Mouse (Mus musculus) neural tube, embryonic 13.5 days (tissue): ENCODE data around the gene Rab31. TPM values are rescaled to one million over a fixed set of nuclear protein-coding genes. Genes with fewer than 3 reads are reported as not detected.

Experiments
- ATAC-seq: fragments of 200-750 bp; cut with Nextera tagmentation; 2 replicates; pipeline ENCODE4 v1.8.0; 2017; ENCODE audit warnings: low read depth, mild to moderate bottlenecking, moderate TSS enrichment, moderate library complexity
- H3K27ac ChIP-seq: fragments of 300-500 bp; sonication (generic); replicated peaks from 2 replicates; pipeline ENCODE4 v1.5.1; 2015; ENCODE audit warnings: moderate library complexity, mild to moderate bottlenecking, inconsistent platforms
- H3K27me3 ChIP-seq: fragments of 300-500 bp; sonication (generic); 2 replicates; pipeline ENCODE4 v1.6.1; 2015; ENCODE audit warnings: mild to moderate bottlenecking, inconsistent platforms
- H3K36me3 ChIP-seq: fragments of 300-500 bp; sonication (generic); 2 replicates; pipeline ENCODE4 v1.6.1; 2015; ENCODE audit warnings: mild to moderate bottlenecking, inconsistent platforms
- H3K4me1 ChIP-seq: fragments of 300-500 bp; sonication (generic); replicated peaks from 2 replicates; pipeline ENCODE4 v1.6.1; 2015; ENCODE audit warnings: inconsistent platforms
- H3K4me2 ChIP-seq: fragments of 300-500 bp; sonication (generic); 2 replicates; pipeline ENCODE4 v1.6.1; 2015; ENCODE audit warnings: inconsistent platforms, mild to moderate bottlenecking, moderate library complexity
- H3K4me3 ChIP-seq: fragments of 300-500 bp; sonication (generic); 2 replicates; pipeline ENCODE4 v1.5.1; 2015; ENCODE audit warnings: mild to moderate bottlenecking, inconsistent platforms
- H3K9ac ChIP-seq: fragments of 300-500 bp; sonication (generic); 2 replicates; pipeline ENCODE4 v1.6.1; 2015; ENCODE audit warnings: moderate library complexity, mild to moderate bottlenecking, inconsistent platforms
- H3K9me3 ChIP-seq: fragments of 300-500 bp; sonication (generic); 2 replicates; pipeline ENCODE4 v1.6.1; 2016; ENCODE audit warnings: inconsistent platforms
- WGBS: fragments of 180-500 bp; shearing (Covaris S2); methylation state at CpG from one replicate; pipeline ENCODE4 v1.1.7; 2015; 5-methylcytosine and 5-hydroxymethylcytosine counted together
- polyA plus RNA-seq: library from polyadenylated mRNA; unstranded; fragments of >200 nt; fragmentation: Nextera tagmentation; extraction: Ambion mirVana; gene quantifications from 2 replicates; pipeline ENCODE4 v1.2.1, GENCODE M21; 2015

Gene Rab31
- polyA plus RNA-seq, 1 experiment from 2014 or later: 65.5 TPM

- 78% methylated on average over 16 of the region's 16 CpGs for WGBS
- Histone ChIP-seq H3K4me3 (no peak overlapping the region), H3K27ac (no peak overlapping the region), H3K4me1 (0 out of 2 replicates have a peak, but pooled peaks cover 3% of the 10 kb centered on the region), H3K9ac (no peak overlapping the region), H3K27me3 (no peaks in the 10 kb centered on the region), H3K4me2 (no peak overlapping the region), H3K9me3 (no peaks in the 10 kb centered on the region), H3K36me3 (no peaks in the 10 kb centered on the region)
- no peak for ATAC-seq
Observed at GRCm38 (mm10) chr17:65729945-65730741, 42.4 kb downstream of the Rab31 start.

GRCm38 (mm10) chr17:65726755-65727154, 45.8 kb downstream of the Rab31 start:
- Histone ChIP-seq H3K9ac (no peak overlapping the region), H3K4me3 (no peak overlapping the region), H3K9me3 (no peaks in the 10 kb centered on the region), H3K27me3 (no peaks in the 10 kb centered on the region), H3K27ac (no peak overlapping the region), H3K4me1 (0 out of 2 replicates have a peak, but pooled peaks cover 7% of the 10 kb centered on the region), H3K36me3 (0 out of 2 replicates have a peak, but pooled peaks cover 11% of the 10 kb centered on the region), H3K4me2 (no peak overlapping the region)
- no peak for ATAC-seq
- WGBS: 93% methylated on average over 5 of the region's 5 CpGs

- Histone ChIP-seq H3K4me3 (no peak overlapping the region), H3K27ac (no peak overlapping the region), H3K9ac (no peak overlapping the region), H3K36me3 (peaks cover 14% of the 10 kb centered on the region; the same call in 1 of the 2 replicates), H3K4me1 (0 out of 2 replicates have a peak, but pooled peaks cover 7% of the 10 kb centered on the region), H3K27me3 (no peaks in the 10 kb centered on the region), H3K9me3 (no peaks in the 10 kb centered on the region), H3K4me2 (no peak overlapping the region)
- ATAC-seq: no peak
- WGBS: 82% methylated on average over 6 of the region's 6 CpGs
Observed at GRCm38 (mm10) chr17:65726274-65726673, 46.3 kb downstream of the Rab31 start.

GRCm38 (mm10) chr17:65725814-65726213, 46.7 kb downstream of the Rab31 start:
- Histone ChIP-seq H3K9me3 (no peaks in the 10 kb centered on the region), H3K9ac (no peak overlapping the region), H3K4me2 (no peak overlapping the region), H3K36me3 (peaks cover 15% of the 10 kb centered on the region; the same call in 1 of the 2 replicates), H3K27ac (no peak overlapping the region), H3K4me3 (no peak overlapping the region), H3K27me3 (no peaks in the 10 kb centered on the region), H3K4me1 (0 out of 2 replicates have a peak, but pooled peaks cover 7% of the 10 kb centered on the region)
- 60% methylated on average over 2 of the region's 2 CpGs for WGBS
- ATAC-seq: no peak

DNA sequence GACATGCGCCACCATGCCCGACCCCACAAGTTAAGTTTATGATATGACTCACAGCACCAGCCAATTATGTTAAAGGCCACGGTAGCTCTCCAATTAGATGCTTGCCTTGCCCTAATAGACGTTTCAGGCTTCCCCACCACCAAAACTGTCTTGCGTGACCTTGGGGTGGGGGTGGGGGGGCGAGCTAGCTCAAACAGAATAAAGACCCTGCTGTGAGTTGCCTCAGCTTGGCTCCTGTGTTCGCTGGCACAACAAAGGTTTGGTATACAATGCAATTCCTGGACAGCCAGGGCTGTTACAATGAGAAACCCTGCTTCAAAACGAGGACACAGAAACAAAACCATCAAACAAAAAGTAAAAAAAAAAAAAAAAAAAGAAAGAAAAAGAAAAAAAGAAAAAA, 47.2 kb downstream of the Rab31 start:
- H3K4me2 ChIP-seq: no peak overlapping the region
- H3K36me3 ChIP-seq: peaks cover 19% of the 10 kb centered on the region
- H3K4me1 ChIP-seq: 0 out of 2 replicates have a peak, but pooled peaks cover 7% of the 10 kb centered on the region
- no peak overlapping the region for H3K9ac ChIP-seq
- no peak for ATAC-seq
- H3K9me3 ChIP-seq: no peaks in the 10 kb centered on the region
- WGBS: 27% methylated on average over 8 of the region's 8 CpGs
- no peak overlapping the region for H3K27ac ChIP-seq
- no peak overlapping the region for H3K4me3 ChIP-seq
- no peaks in the 10 kb centered on the region for H3K27me3 ChIP-seq

GRCm38 (mm10) chr17:65724254-65724653, 48.3 kb downstream of the Rab31 start:
- ATAC-seq: 0 out of 2 replicates have a peak, but pooled peaks have one; percentile 29
- H3K9ac ChIP-seq: no peak overlapping the region
- no peak overlapping the region for H3K4me2 ChIP-seq
- H3K27ac ChIP-seq: no peak overlapping the region
- 77% methylated on average over 11 of the region's 11 CpGs for WGBS
- peaks cover 29% of the 10 kb centered on the region for H3K36me3 ChIP-seq
- no peak overlapping the region for H3K4me3 ChIP-seq
- H3K27me3 ChIP-seq: no peaks in the 10 kb centered on the region
- no peaks in the 10 kb centered on the region for H3K9me3 ChIP-seq
- 0 out of 2 replicates have a peak, but pooled peaks cover 7% of the 10 kb centered on the region for H3K4me1 ChIP-seq

DNA sequence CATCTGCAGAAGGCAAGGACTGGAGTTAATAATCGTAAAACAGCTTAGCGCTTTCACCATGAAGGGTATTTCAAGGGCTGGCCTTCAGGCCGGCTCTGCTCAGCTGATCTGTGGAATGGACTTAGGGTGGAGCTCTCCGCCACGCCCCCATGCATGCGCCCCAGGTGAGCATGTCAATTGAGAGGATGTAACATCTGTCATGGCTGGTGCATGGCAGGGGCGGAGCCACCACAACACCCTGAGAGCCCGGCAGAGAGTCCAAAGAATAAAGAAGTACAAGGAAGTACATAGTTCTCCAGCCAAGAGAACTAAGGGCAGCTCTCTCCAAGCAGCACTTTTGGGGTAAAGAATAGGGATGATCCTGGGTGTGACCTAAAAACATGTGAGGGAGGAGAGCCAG, 48.9 kb downstream of the Rab31 start:
- H3K27me3 ChIP-seq: no peaks in the 10 kb centered on the region
- peaks cover 29% of the 10 kb centered on the region for H3K36me3 ChIP-seq
- H3K4me2 ChIP-seq: no peak overlapping the region
- no peak overlapping the region for H3K4me3 ChIP-seq
- ATAC-seq: no peak
- 88% methylated on average over 8 of the region's 8 CpGs for WGBS
- H3K27ac ChIP-seq: no peak overlapping the region
- no peaks in the 10 kb centered on the region for H3K9me3 ChIP-seq
- 0 out of 2 replicates have a peak, but pooled peaks cover 7% of the 10 kb centered on the region for H3K4me1 ChIP-seq
- no peak overlapping the region for H3K9ac ChIP-seq

- no peak overlapping the region for H3K4me3 ChIP-seq
- H3K27me3 ChIP-seq: no peaks in the 10 kb centered on the region
- no peaks in the 10 kb centered on the region for H3K9me3 ChIP-seq
- no peak for ATAC-seq
- H3K4me1 ChIP-seq: 0 out of 2 replicates have a peak, but pooled peaks cover 7% of the 10 kb centered on the region
- no peak overlapping the region for H3K4me2 ChIP-seq
- peaks cover 42% of the 10 kb centered on the region for H3K36me3 ChIP-seq
- H3K9ac ChIP-seq: no peak overlapping the region
- H3K27ac ChIP-seq: no peak overlapping the region
Observed at GRCm38 (mm10) chr17:65721330-65721729, 51.2 kb downstream of the Rab31 start.

DNA sequence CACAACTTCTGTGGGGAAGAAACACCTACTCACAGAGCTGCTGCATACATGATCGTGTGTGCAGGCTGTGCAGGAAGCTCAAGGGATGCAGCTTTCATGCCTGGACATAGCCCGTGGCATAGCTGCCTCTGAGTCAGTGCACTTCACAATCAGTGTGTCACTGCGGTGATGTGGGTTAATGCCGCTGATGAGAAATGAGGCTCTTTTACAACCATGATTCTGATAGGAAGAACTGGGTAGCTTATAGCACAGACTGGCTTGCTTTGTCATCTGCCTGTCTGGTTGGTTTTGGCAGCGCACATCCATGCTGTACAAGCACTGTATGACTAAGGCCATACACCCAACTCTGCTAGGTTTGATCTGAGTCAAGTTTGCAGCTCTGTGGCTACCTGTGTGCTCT, 52.7 kb downstream of the Rab31 start:
- H3K27ac ChIP-seq: no peak overlapping the region
- no peak overlapping the region for H3K4me2 ChIP-seq
- no peak overlapping the region for H3K4me3 ChIP-seq
- WGBS: 95% methylated on average over 5 of the region's 5 CpGs
- no peak overlapping the region for H3K9ac ChIP-seq
- no peaks in the 10 kb centered on the region for H3K27me3 ChIP-seq
- 0 out of 2 replicates have a peak, but pooled peaks cover 3% of the 10 kb centered on the region for H3K4me1 ChIP-seq
- peaks cover 47% of the 10 kb centered on the region for H3K36me3 ChIP-seq
- no peak for ATAC-seq
- H3K9me3 ChIP-seq: no peaks in the 10 kb centered on the region

DNA sequence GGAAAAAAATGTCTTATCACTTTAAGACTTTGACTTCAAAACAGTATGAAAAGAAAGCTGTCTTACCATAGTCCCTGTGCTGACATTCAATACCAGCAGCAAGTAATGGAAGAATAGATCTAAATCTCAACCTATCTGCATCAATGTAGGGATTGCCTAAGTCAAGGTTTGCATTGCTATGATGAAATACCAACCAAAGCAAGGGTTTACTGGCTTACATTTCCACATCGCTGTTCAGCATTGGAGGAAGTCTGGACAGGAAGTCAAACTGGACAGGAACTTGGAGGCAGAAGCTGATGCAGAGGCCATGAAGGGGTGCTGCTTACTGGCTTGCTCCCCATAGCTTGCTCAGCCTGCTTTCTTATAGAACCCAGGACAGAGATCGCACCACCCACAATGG, 54.0 kb downstream of the Rab31 start:
- H3K27me3 ChIP-seq: no peaks in the 10 kb centered on the region
- H3K27ac ChIP-seq: no peak overlapping the region
- no peaks in the 10 kb centered on the region for H3K4me1 ChIP-seq
- ATAC-seq: no peak
- H3K9me3 ChIP-seq: no peaks in the 10 kb centered on the region
- WGBS: 96% methylated on average over 2 of the region's 2 CpGs
- no peak overlapping the region for H3K9ac ChIP-seq
- no peak overlapping the region for H3K4me3 ChIP-seq
- peaks cover 46% of the 10 kb centered on the region for H3K36me3 ChIP-seq
- H3K4me2 ChIP-seq: no peak overlapping the region

DNA sequence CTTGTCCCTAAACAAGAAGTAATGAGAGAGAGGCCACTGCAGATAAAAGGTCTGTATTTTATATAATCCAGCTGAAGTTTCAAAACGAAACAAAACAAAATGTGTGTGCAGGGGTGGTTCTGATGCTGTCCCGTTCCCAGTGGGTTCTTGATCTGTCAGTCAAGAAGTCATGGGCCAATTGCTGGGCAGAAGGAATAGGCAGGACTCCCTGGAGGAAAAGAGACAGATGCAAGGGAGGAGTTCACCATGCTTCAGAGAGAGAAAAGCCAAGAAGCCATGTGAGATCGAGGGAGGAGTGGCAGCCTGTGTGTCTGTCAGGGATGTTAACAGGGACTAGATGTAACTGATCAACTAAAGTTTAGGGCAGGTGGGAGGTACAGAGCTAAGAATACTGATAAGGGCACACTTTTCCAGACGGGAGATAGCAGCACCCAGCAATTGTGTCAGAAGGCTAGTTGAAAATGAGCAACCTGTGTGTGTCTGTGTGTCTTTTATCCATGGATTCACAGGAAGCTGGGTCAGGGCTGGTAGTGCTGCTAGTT, 54.8 kb downstream of the Rab31 start:
- Histone ChIP-seq H3K4me2 (no peak overlapping the region), H3K36me3 (peaks cover 43% of the 10 kb centered on the region), H3K27me3 (no peaks in the 10 kb centered on the region), H3K9ac (no peak overlapping the region), H3K4me3 (no peak overlapping the region), H3K27ac (no peak overlapping the region), H3K9me3 (no peaks in the 10 kb centered on the region), H3K4me1 (no peaks in the 10 kb centered on the region)
- ATAC-seq: no peak
- 89% methylated on average over 4 of the region's 4 CpGs for WGBS

DNA sequence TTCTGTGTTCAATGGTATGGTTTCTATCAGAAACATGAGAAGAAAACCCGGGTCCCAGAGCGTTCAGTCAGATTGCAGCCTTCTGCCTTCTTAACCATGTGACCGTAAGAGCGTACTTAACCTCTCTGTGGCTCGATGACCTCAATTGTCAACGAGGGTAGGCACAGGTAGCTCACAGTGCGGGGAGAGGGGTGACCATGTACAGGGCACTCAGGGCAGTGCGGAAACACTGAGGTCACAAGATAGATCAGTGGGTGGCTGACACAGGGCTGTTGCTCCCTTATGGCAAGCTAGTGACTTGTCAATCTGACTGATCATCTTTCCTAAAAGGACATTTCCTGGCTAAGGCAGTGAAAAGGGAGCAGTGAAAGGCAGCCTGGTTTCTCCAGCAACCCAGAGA, 58.5 kb downstream of the Rab31 start:
- Histone ChIP-seq H3K9ac (no peak overlapping the region), H3K27ac (0 out of 2 replicates have a peak overlapping the region, but pooled peaks have one; percentile 42), H3K9me3 (peaks cover 20% of the 10 kb centered on the region), H3K4me1 (no peaks in the 10 kb centered on the region), H3K36me3 (peaks cover 47% of the 10 kb centered on the region), H3K4me3 (no peak overlapping the region), H3K27me3 (no peaks in the 10 kb centered on the region), H3K4me2 (no peak overlapping the region)
- ATAC-seq: peak; percentile 71
- WGBS: 74% methylated on average over 8 of the region's 8 CpGs
